Mouse (Mus musculus) cerebellum, adult 2 months (tissue): ENCODE data around the gene Gars.

ENCODE experiments used
- CTCF ChIP-seq: fragments of 200-500 bp; IDR thresholded peaks from 2 replicates; pipeline ENCODE4 v1.5.1; 2011; ENCODE audit warnings: low read depth, mild to moderate bottlenecking, control low read depth, low read length, moderate library complexity, borderline replicate concordance; ENCODE audit not compliant: insufficient read depth
- POLR2A ChIP-seq: fragments of 200-500 bp; IDR thresholded peaks from 2 replicates; pipeline ENCODE4 v1.6.1; 2011; ENCODE audit warnings: low read length, control low read depth, borderline replicate concordance; ENCODE audit not compliant: insufficient read depth

DNA sequence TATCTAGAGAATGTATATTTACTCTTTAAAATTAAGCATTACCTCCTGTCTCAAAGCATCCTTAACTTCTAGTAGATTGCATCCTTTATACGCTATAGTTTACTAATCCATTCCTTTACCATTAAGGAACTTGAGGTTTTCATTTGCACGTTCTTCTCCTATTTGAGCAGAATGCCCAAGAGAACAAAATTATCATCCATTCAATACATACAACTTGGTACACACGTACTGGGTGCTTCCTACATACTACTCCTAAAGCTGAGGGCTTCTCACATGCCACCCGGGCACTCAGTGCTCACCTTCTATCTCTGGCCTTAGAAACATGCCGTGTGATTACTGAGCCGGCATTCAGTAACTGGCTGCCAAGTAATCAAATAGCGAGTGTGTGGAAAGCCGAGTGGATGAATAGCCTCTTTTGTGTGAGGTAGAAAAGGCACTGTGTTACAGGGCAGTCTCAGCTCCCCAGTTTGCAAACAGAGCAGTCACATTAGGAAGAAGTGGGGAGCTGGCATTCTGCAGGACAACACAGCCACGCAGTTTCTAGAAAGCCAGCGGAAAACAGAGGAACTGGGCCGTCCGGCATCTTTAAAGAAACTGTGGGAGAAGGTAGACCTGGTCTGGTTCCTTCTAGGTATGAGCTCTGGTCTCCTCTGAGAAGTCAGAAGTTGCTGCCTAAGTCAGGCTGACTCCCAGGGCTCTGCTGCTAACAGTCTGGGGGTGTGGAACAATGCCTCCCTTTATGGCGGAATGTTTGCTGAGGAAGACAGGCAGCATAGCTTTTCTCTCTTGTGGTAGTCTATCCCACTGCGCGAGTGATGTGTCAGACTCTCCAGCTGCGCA lies 28.2 kb upstream of the Gars start:
- TF ChIP-seq CTCF (no peak), POLR2A (no peak)
